Mouse (Mus musculus) cerebellum, adult 2 months (tissue): ENCODE measurements at regions not wholly inside any gene's neighbourhood (a gene's known extent, or its start where the extent isn't known, plus 50 kb on each side); places are given as distances from the start of the nearest gene placed in this dataset.

Experiments used
- DNase-seq, 2 experiments: peaks; one replicate each; pipeline ENCODE4 v3.0.0; 2021
- H3K27ac ChIP-seq: fragments of 200-500 bp; 2 replicates; pipeline ENCODE4 v1.5.1; 2012; ENCODE audit warnings: low read length, control low read depth, inconsistent platforms; ENCODE audit not compliant: insufficient read depth
- H3K27me3 ChIP-seq: fragments of 200-500 bp; 2 replicates; pipeline ENCODE4 v1.6.1; 2012; ENCODE audit warnings: inconsistent platforms, mild to moderate bottlenecking, low read length, moderate library complexity; ENCODE audit not compliant: control insufficient read depth, insufficient read depth
- H3K4me1 ChIP-seq: fragments of 200-500 bp; 2 replicates; pipeline ENCODE4 v1.6.1; 2011; ENCODE audit warnings: low read length; ENCODE audit not compliant: control insufficient read depth, insufficient read depth
- H3K4me3 ChIP-seq: fragments of 200-500 bp; replicated peaks from 2 replicates; pipeline ENCODE3; 2011; ENCODE audit warnings: mild to moderate bottlenecking, low read depth, low read length, control low read depth; ENCODE audit not compliant: insufficient read depth
- CTCF ChIP-seq: fragments of 200-500 bp; IDR thresholded peaks from 2 replicates; pipeline ENCODE4 v1.5.1; 2011; ENCODE audit warnings: low read depth, mild to moderate bottlenecking, control low read depth, low read length, moderate library complexity, borderline replicate concordance; ENCODE audit not compliant: insufficient read depth
- POLR2A ChIP-seq: fragments of 200-500 bp; IDR thresholded peaks from 2 replicates; pipeline ENCODE4 v1.6.1; 2011; ENCODE audit warnings: low read length, control low read depth, borderline replicate concordance; ENCODE audit not compliant: insufficient read depth
- WGBS: fragments of 180-500 bp; shearing (Covaris S2); methylation state at CpG from one replicate; pipeline ENCODE4 v1.1.7; 2018; 5-methylcytosine and 5-hydroxymethylcytosine counted together

DNA sequence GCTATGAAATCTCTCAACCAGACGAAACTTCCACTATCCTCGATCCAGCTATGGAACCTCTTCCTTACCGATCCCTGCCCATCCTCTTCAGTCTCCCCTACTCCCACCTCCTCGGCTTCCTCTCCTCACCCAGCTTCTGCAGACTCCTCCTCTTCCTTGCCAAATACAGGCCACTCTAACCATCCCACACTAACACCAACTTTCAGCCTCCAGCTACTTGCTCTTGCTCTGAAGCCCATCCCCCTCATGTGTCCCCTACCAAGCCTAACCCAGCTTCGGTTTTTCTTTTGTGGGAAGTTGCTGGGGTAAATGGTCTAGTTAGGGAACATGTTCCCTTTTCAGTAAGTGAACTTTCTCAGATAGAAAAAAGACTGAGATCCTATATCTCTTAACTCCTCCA lies 80.8 kb downstream of the Tmem17 start:
- H3K27me3 ChIP-seq = no peaks in the 10 kb centered on the region; the same call in 1 of the 2 replicates
- no peak for TF ChIP-seq POLR2A
- TF ChIP-seq CTCF = no peak

DNA sequence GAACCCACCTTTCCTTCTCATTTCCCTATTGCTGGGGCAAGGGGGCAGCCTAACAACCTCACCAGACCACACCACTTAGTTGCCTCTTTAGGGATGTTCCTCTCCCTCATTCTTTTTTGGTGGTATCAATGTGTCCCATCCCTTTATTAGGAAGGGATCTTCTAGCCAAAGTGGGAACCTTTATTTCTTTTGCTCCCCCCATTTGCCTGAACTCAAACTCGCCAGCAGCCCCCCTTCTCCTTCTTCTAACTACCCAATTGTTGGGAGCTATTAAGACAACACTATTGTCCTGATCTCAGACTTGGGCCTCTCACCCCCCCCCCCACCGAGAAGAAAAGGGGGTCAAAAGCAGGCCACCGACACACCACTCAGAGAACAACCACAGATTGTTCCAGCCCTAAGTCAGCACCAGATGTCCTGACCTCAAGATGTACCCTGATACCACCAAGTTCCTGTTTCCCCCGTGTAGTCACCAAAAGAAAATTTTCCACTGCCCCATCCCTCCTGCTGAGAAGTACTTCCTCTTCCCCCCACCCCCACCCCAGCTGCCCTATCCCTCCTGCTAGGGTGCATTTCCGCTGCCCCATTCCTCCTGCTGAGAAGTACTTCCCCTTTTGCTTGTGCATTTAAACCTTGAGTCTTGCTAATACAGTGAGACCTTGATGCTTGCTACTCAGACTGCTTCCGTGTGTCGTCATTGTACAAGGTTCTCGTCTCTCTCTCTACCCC lies 84.4 kb downstream of the Tmem17 start:
- Histone ChIP-seq H3K4me1 (no peaks in the 10 kb centered on the region), H3K27ac (no peak overlapping the region), H3K27me3 (no peaks in the 10 kb centered on the region; the same call in 1 of the 2 replicates), H3K4me3 (no peak overlapping the region)
- 78% methylated on average over 8 of the region's 8 CpGs for WGBS
- TF ChIP-seq CTCF = no peak
- no peak for TF ChIP-seq POLR2A
- DNase-seq = no peak

More for the DNA sequence above, 80.8 kb downstream of the Tmem17 start:
- 93% methylated on average over 5 of the region's 5 CpGs for WGBS
- H3K27ac ChIP-seq = no peak overlapping the region
- no peak for DNase-seq
- H3K4me3 ChIP-seq = no peak overlapping the region
- H3K4me1 ChIP-seq = no peaks in the 10 kb centered on the region

DNA sequence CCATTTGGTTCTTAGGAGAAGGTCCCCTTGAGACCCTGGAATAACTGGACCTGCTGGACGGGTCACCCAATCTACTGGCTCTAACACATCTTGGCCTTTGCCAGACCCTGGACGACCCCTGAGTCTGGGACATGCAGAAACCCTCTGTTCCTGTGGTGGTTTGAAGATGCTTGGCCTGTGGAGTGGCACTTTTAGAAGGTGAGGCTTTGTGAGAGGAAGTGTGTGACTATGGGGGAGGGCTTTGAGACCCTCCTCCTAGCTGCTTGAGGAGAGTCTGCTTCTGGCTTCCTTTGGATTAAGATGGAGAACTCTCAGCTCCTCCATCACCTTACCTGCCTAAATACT lies 84.9 kb downstream of the Tmem17 start:
- Histone ChIP-seq H3K4me1 (no peaks in the 10 kb centered on the region), H3K27me3 (no peaks in the 10 kb centered on the region; the same call in 1 of the 2 replicates), H3K27ac (no peak overlapping the region), H3K4me3 (no peak overlapping the region)
- 83% methylated on average over 2 of the region's 2 CpGs for WGBS
- TF ChIP-seq CTCF = no peak
- no peak for TF ChIP-seq POLR2A
- no peak for DNase-seq

DNA sequence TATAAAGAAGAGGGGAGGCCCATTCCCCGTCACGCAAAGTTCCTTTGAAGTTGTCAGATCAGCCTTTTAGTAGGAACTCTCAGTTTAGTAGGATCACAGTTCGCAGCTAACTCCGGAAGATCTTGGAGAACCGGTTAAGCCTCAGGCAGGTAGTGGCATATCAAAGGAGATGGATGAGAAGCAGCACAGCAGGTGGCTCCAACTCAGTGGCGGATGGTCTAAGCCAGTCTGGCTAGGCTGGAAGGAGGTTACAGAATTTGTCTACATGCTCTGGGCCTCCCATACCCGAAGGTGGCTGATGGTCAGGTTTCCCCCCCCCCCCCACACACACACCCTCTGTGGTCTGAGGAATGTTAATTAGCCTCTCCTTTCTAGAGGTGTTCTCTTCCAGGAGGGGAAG lies 88.5 kb downstream of the Tmem17 start:
- WGBS = 76% methylated on average over 7 of the region's 7 CpGs
- no peaks in the 10 kb centered on the region; the same call in 1 of the 2 replicates for H3K27me3 ChIP-seq
- H3K27ac ChIP-seq = no peak overlapping the region

DNA sequence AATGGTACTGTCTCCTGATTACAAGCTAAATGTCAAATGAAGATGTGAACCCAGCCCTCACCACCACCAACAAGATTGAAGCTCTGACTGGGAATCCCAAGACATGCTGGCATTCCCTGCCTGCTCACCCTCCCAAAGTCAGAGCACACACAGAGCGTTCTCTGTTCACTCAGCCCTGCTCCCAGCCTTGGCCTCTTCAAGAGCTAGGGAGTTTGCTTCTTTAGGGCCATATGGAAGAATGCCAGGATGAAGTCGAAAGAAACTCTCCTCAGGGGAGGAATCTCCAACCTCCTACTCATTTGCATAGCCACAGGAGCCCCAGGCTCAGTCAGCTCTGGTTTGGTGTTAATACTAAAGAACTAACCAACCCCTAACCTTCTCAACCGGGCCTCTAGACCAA lies 90.1 kb downstream of the Tmem17 start:
- no peaks in the 10 kb centered on the region for H3K4me1 ChIP-seq
- no peak for DNase-seq
- WGBS = 32% methylated on average over 3 of the region's 3 CpGs
- TF ChIP-seq CTCF (no peak), POLR2A (no peak)
- no peaks in the 10 kb centered on the region; the same call in 1 of the 2 replicates for H3K27me3 ChIP-seq
- no peak overlapping the region for H3K27ac ChIP-seq
- H3K4me3 ChIP-seq = no peak overlapping the region

More for the DNA sequence above, 88.5 kb downstream of the Tmem17 start:
- Histone ChIP-seq H3K4me1 (no peaks in the 10 kb centered on the region), H3K4me3 (no peak overlapping the region)
- no peak for DNase-seq
- TF ChIP-seq CTCF = no peak
- no peak for TF ChIP-seq POLR2A

DNA sequence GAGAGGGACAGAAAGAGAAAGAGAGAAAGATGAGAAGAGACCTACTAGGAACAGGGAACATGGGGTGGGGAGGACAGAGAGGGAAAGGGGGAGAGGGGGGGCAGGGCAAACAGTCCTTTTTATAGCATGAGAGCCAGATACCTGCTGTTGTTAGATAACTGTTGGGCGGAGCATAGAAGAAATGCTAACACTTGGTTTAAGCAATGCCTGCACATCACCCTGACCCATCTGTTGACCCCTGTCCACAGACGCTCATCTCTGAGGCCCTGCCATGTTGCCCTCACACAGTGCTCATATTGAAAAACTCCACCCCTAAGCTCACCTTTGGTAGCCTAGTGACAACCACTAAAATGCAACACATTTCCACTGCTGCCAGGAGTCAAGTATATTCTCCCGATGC lies 90.7 kb downstream of the Tmem17 start:
- WGBS = 71% methylated on average over 3 of the region's 3 CpGs

DNA sequence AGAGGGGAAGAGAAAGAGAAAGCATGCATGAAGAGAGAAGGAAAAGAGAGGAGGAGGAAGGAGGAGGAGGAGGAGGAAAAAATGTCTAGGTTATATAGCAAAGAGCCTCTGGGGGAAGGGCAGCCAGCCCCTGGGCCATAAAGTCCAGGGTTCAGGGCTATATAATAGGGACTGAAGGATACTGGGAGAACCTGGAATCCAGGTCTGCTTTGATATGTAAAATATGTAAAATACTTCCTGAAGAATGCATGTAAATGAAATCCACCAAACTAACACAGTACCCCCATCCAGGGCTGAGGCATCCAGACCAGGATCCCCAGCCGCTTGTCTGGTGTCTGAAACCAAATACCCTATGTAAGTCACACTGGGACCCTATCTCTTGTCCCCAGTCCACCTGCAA lies 91.5 kb downstream of the Tmem17 start:
- H3K4me3 ChIP-seq = no peak overlapping the region
- DNase-seq = no peak
- 97% methylated on average over 1 of the region's 1 CpGs for WGBS
- no peak for TF ChIP-seq CTCF
- no peak for TF ChIP-seq POLR2A
- no peak overlapping the region for H3K27ac ChIP-seq
- no peaks in the 10 kb centered on the region for H3K27me3 ChIP-seq
- H3K4me1 ChIP-seq = no peaks in the 10 kb centered on the region

More for the DNA sequence above, 90.7 kb downstream of the Tmem17 start:
- DNase-seq = no peak
- Histone ChIP-seq H3K27ac (no peak overlapping the region), H3K4me1 (no peaks in the 10 kb centered on the region), H3K27me3 (no peaks in the 10 kb centered on the region), H3K4me3 (no peak overlapping the region)
- TF ChIP-seq POLR2A (no peak), CTCF (no peak)

DNA sequence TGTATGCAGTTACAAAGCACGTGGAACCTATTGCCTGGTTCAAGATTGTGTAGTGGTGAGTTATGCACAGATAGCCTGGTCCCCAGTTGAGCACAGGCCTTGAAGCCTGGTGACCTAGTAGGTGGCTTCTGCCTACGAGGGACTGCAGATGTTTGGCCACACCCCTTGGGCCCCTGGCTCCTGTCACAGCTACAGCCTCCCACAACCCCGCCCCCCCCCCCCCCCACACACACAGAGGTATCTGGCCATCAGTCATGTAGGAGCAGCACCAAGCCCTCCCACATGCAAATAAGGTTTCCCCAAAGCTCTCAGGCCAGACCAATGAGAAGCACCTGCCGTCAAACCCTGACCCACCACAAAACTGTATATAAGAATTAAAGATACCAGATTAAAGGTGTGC lies 94.5 kb downstream of the Tmem17 start:
- TF ChIP-seq CTCF (no peak), POLR2A (no peak)
- Histone ChIP-seq H3K27ac (no peak overlapping the region), H3K27me3 (no peaks in the 10 kb centered on the region), H3K4me3 (no peak overlapping the region), H3K4me1 (no peaks in the 10 kb centered on the region)
- 68% methylated on average over 4 of the region's 4 CpGs for WGBS
- DNase-seq = no peak
